Mouse (Mus musculus): Measurements from ENCODE around the gene Dock9. TPM values are rescaled to one million over a fixed set of nuclear protein-coding genes. Genes with fewer than 3 reads are reported as not detected.
A peak's percentile ranks its signal among the peaks of the same experiment; 100 is the strongest.

Gene Dock9
- polyA plus RNA-seq, 1 experiment from 2014 or later: 14.3 TPM

DNA sequence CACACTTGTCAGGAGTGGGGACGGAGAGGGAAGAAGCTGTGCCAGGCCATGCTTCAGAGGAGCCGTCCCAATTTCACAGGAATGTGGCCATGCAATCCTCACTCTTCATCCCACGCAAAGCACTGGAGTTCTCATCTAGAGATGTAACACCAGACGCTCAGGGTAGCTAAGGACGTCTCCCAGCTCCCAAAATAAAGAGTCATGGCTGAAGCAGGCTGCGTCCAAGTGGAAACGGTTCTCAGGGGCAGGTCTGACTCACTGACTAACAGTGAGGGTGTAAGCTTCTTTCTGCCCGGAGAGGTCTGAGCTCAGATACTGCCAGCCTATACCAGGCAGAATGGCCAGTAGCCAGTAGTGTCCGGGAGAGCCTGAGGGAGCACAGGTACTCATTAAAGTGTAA is 201.0 kb downstream of the Dock9 start:
- Histone ChIP-seq H3K27ac (ENCODE audit: low read depth, low read length) (no peak overlapping the region), H3K9me3 (ENCODE audit: control insufficient read depth, low read length) (no peaks in the 10 kb centered on the region), H3K4me3 (ENCODE audit: low read length) (no peak overlapping the region), H3K9ac (ENCODE audit: low read depth, low read length) (no peak overlapping the region), H3K4me2 (replicated peaks; ENCODE audit: low read depth, low read length) (no peak overlapping the region), H3K27me3 (ENCODE audit: control insufficient read depth, insufficient read depth, low read length) (no peaks in the 10 kb centered on the region), H3K4me1 (ENCODE audit: control insufficient read depth, insufficient read depth, low read length) (no peaks in the 10 kb centered on the region), H3K36me3 (ENCODE audit: control insufficient read depth, insufficient read depth, low read length) (no peaks in the 10 kb centered on the region; the same call in 1 of the 2 replicates)
- 54% methylated on average over 9 of the region's 9 CpGs for WGBS
- peak; percentile 34; the same call in 1 of the 2 replicates for ATAC-seq (ENCODE audit: low FRiP score, low TSS enrichment)

DNA sequence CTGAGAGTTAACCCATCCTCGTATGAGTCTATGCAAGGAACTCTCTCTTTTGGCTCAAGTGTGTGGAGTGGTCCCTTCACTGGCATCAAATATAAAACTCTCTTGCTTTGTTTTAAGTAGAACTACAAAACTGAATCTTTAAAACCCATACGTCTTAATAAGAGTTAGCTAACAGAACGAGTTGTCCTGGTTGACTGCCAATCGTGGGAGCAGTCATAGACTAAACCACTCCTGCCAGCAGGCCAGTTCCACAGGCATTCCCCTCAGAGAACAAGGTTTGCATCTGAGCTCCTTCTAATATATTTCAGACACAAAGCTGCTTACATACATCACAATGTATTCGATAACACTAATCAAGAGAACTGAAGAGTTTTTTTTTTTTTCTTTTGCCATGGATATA is 203.0 kb downstream of the Dock9 start:
- Histone ChIP-seq H3K4me3 (ENCODE audit: low read length) (no peak overlapping the region), H3K9me3 (ENCODE audit: control insufficient read depth, low read length) (no peaks in the 10 kb centered on the region), H3K27ac (ENCODE audit: low read depth, low read length) (no peak overlapping the region), H3K27me3 (ENCODE audit: control insufficient read depth, insufficient read depth, low read length) (no peaks in the 10 kb centered on the region), H3K9ac (ENCODE audit: low read depth, low read length) (no peak overlapping the region), H3K4me2 (replicated peaks; ENCODE audit: low read depth, low read length) (no peak overlapping the region), H3K36me3 (ENCODE audit: control insufficient read depth, insufficient read depth, low read length) (no peaks in the 10 kb centered on the region; the same call in 1 of the 2 replicates), H3K4me1 (ENCODE audit: control insufficient read depth, insufficient read depth, low read length) (no peaks in the 10 kb centered on the region)
- ATAC-seq (ENCODE audit: low FRiP score, low TSS enrichment): no peak
- 74% methylated on average over 5 of the region's 5 CpGs for WGBS

DNA sequence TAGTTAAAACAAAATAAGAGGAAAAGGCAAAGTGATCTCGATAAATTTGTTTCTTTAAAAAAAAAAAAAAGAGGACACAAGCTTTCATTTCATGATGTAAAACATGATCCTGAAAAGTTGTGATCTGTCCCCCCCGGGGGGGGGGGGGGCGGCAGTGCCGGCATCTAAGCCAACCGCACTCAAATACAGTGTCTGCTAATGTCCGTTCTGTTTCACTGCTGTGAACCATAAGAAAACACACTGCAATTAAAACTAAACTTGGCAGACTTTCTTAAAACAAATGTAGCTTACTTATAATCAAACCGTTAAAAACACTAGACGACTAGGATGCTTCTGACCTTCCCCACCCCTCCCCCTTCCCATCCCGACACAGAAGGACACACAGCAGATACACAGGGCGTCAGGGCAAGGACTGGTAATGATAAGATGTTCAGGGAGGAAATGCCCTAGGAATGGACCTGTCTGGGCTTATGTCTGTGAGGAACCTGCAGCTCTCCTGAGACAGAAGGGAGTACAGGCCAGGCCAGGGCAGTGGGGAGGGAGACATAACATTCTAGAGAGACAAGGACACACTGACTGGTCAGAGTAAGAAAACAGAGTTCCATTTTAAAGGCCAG is 204.2 kb downstream of the Dock9 start:
- no peak for ATAC-seq (ENCODE audit: low FRiP score, low TSS enrichment)
- 54% methylated on average over 10 of the region's 10 CpGs for WGBS
- Histone ChIP-seq H3K4me3 (ENCODE audit: low read length) (no peak overlapping the region), H3K27ac (ENCODE audit: low read depth, low read length) (no peak overlapping the region), H3K4me1 (ENCODE audit: control insufficient read depth, insufficient read depth, low read length) (no peaks in the 10 kb centered on the region), H3K4me2 (replicated peaks; ENCODE audit: low read depth, low read length) (no peak overlapping the region), H3K9me3 (ENCODE audit: control insufficient read depth, low read length) (no peaks in the 10 kb centered on the region), H3K36me3 (ENCODE audit: control insufficient read depth, insufficient read depth, low read length) (no peaks in the 10 kb centered on the region; the same call in 1 of the 2 replicates), H3K27me3 (ENCODE audit: control insufficient read depth, insufficient read depth, low read length) (no peaks in the 10 kb centered on the region), H3K9ac (ENCODE audit: low read depth, low read length) (no peak overlapping the region)

DNA sequence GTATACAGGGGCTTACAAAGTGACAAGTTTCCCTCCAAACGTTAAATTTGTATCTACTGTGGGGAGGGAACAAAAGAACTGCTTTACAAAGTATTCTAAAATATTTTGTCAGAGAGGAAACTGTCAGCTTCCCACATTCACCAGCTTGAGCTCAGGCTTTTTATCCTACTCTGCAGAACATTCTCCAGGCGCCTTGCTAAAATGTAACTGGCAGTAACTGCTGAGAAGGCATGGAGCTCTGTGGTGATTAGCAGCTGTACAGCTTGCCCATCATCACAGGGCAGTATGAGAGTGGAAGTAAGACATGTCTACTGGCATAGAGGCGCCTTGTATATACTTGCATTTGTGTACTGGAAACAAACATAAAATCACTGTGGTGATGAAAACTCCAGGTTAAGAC is 204.7 kb downstream of the Dock9 start:
- Histone ChIP-seq H3K9me3 (ENCODE audit: control insufficient read depth, low read length) (no peaks in the 10 kb centered on the region), H3K9ac (ENCODE audit: low read depth, low read length) (no peak overlapping the region), H3K4me2 (replicated peaks; ENCODE audit: low read depth, low read length) (no peak overlapping the region), H3K27me3 (ENCODE audit: control insufficient read depth, insufficient read depth, low read length) (no peaks in the 10 kb centered on the region), H3K4me1 (ENCODE audit: control insufficient read depth, insufficient read depth, low read length) (no peaks in the 10 kb centered on the region), H3K4me3 (ENCODE audit: low read length) (no peak overlapping the region), H3K27ac (ENCODE audit: low read depth, low read length) (no peak overlapping the region), H3K36me3 (ENCODE audit: control insufficient read depth, insufficient read depth, low read length) (no peaks in the 10 kb centered on the region; the same call in 1 of the 2 replicates)
- no peak for ATAC-seq (ENCODE audit: low FRiP score, low TSS enrichment)
- 50% methylated on average over 3 of the region's 3 CpGs for WGBS

DNA sequence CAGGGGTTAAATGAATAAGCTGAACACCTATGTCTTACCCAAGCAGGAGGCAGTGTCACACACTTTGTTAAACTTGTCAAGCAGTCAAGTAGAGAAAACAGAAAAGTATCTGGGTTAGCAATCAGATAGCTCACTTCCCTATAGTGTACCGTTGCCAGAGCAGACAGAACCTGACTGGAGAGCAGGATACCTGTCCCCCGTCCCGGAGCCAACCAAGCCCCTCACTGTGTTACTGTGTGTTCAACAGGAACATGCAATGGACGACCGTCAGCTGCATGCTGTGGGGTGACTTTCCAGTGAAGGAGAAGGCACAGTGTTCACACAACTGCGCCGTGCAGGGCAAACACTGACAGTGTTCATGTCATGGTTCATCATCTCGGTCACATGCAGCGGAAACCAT is 205.3 kb downstream of the Dock9 start:
- no peak overlapping the region for H3K27ac ChIP-seq (ENCODE audit: low read depth, low read length)
- no peaks in the 10 kb centered on the region; the same call in 1 of the 2 replicates for H3K36me3 ChIP-seq (ENCODE audit: control insufficient read depth, insufficient read depth, low read length)
- no peak overlapping the region for H3K4me2 ChIP-seq (replicated peaks; ENCODE audit: low read depth, low read length)
- 49% methylated on average over 9 of the region's 9 CpGs for WGBS
- H3K9ac ChIP-seq (ENCODE audit: low read depth, low read length): no peak overlapping the region
- H3K27me3 ChIP-seq (ENCODE audit: control insufficient read depth, insufficient read depth, low read length): no peaks in the 10 kb centered on the region
- ATAC-seq (ENCODE audit: low FRiP score, low TSS enrichment): no peak; the same call in 1 of the 2 replicates
- no peaks in the 10 kb centered on the region for H3K9me3 ChIP-seq (ENCODE audit: control insufficient read depth, low read length)
- no peaks in the 10 kb centered on the region for H3K4me1 ChIP-seq (ENCODE audit: control insufficient read depth, insufficient read depth, low read length)
- H3K4me3 ChIP-seq (ENCODE audit: low read length): no peak overlapping the region

DNA sequence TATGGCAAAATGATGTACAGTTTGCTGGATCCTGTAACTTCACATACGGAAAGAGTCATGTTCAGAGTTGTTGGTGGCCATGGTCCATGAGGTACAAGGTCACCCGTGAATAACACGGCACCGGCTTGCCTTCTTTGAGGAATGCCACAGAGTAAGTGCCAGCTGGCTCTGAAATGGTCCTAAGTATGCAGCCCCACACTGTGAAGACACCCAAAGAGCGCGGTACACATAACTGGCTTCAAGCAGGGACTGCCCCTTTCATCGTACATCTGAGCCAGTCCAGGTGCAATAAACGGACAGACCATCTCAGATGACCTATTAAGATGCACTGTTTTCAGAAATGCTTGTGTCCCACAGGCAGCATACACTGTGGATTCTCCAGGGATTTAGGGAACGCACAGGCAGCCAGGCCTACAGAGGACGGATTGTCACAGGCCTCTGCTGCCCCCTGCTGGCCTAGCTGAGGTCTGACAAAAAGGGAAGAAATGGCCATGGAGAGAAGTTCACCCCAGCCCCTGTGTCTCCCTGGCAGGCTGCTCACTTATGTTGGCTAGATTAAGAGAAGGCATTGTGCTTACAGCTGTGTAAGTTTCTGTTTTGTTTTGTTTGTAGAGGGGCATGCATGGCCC is 208.4 kb downstream of the Dock9 start:
- H3K9ac ChIP-seq (ENCODE audit: low read depth, low read length): no peak overlapping the region
- H3K27me3 ChIP-seq (ENCODE audit: control insufficient read depth, insufficient read depth, low read length): no peaks in the 10 kb centered on the region
- 51% methylated on average over 10 of the region's 10 CpGs for WGBS
- peak; percentile 44; the same call in 1 of the 2 replicates for ATAC-seq (ENCODE audit: low FRiP score, low TSS enrichment)
- no peak overlapping the region for H3K4me3 ChIP-seq (ENCODE audit: low read length)
- H3K4me1 ChIP-seq (ENCODE audit: control insufficient read depth, insufficient read depth, low read length): no peaks in the 10 kb centered on the region
- no peak overlapping the region for H3K27ac ChIP-seq (ENCODE audit: low read depth, low read length)
- no peaks in the 10 kb centered on the region for H3K36me3 ChIP-seq (ENCODE audit: control insufficient read depth, insufficient read depth, low read length)
- no peaks in the 10 kb centered on the region for H3K9me3 ChIP-seq (ENCODE audit: control insufficient read depth, low read length)
- H3K4me2 ChIP-seq (replicated peaks; ENCODE audit: low read depth, low read length): no peak overlapping the region

DNA sequence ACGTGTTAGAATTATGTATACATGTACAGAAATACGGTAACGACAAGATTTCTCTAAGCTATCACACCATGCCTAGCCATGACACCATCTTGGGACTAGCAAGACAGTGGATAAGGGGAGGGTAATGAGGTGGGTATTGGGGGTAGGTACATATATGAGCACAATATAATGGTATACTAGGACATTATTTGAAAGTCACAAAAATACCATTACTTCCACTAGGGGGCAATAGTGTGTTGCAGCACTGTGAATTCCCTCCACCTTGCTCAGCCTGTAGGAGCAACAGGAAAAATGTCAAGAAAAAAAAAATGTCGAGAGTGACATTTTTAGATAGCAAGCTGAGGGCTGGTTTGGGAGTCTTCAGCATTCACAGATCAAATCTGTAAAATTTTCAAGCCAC is 209.2 kb downstream of the Dock9 start:
- peaks cover under 1% of the 10 kb centered on the region; the same call in 1 of the 2 replicates for H3K36me3 ChIP-seq (ENCODE audit: control insufficient read depth, insufficient read depth, low read length)
- ATAC-seq (ENCODE audit: low FRiP score, low TSS enrichment): 0 out of 2 replicates have a peak, but pooled peaks have one; percentile 36
- no peaks in the 10 kb centered on the region for H3K9me3 ChIP-seq (ENCODE audit: control insufficient read depth, low read length)
- no peak overlapping the region for H3K27ac ChIP-seq (ENCODE audit: low read depth, low read length)
- no peak overlapping the region for H3K9ac ChIP-seq (ENCODE audit: low read depth, low read length)
- H3K4me3 ChIP-seq (ENCODE audit: low read length): no peak overlapping the region
- WGBS: 71% methylated on average over 4 of the region's 4 CpGs
- H3K4me2 ChIP-seq (replicated peaks; ENCODE audit: low read depth, low read length): no peak overlapping the region
- H3K27me3 ChIP-seq (ENCODE audit: control insufficient read depth, insufficient read depth, low read length): no peaks in the 10 kb centered on the region
- no peaks in the 10 kb centered on the region for H3K4me1 ChIP-seq (ENCODE audit: control insufficient read depth, insufficient read depth, low read length)

DNA sequence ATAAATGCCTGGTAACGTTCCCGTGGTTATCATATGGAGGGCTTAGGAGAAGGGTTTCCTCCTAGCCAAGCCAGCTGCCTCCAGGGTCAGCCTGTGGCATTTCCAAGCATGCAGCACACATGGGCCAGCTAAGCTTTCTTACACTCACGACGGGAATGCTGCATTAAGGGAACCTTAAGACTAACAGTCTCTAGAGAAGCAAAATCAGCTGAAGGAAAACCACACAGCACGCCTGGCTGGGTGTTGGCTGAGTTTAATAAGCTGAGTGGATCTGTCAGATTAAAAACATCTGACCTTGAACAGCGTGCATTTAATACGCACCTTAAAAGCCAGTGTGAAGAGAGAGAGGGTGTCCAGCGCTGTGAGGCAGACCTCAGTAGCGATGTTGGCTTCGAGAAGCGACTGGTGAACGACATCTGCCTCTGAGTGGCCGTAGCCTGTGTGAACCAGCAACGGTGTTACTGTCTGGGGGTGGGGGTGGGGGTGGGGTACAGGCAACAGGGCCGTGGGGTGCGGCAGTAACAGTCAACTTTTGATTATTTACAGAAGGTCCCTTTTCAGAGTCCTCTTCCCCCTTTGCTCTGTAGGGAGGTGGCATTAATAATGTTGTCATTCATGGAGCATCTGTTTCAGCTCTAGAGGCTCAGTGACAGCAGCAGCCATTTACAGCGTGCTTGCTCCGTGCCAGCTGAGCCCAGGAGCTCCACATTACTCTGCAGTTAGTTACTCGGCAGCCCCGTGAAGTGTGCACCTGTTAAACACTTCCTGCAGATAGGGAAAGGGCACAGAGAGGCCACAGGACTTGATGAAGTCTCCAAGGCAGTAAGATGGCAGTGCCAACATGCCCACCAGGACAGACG is 211.5 kb downstream of the Dock9 start:
- Histone ChIP-seq H3K4me3 (ENCODE audit: low read length) (no peak overlapping the region), H3K4me1 (ENCODE audit: control insufficient read depth, insufficient read depth, low read length) (no peaks in the 10 kb centered on the region), H3K9ac (ENCODE audit: low read depth, low read length) (no peak overlapping the region), H3K36me3 (ENCODE audit: control insufficient read depth, insufficient read depth, low read length) (peaks cover 6% of the 10 kb centered on the region; the same call in 1 of the 2 replicates), H3K9me3 (ENCODE audit: control insufficient read depth, low read length) (no peaks in the 10 kb centered on the region), H3K27ac (ENCODE audit: low read depth, low read length) (no peak overlapping the region), H3K4me2 (replicated peaks; ENCODE audit: low read depth, low read length) (no peak overlapping the region), H3K27me3 (ENCODE audit: control insufficient read depth, insufficient read depth, low read length) (no peaks in the 10 kb centered on the region)
- 46% methylated on average over 21 of the region's 21 CpGs for WGBS
- no peak for ATAC-seq (ENCODE audit: low FRiP score, low TSS enrichment)
